Mouse (Mus musculus) small intestine, adult 2 months (tissue): ENCODE results near the gene Cdyl2.

Experiments
- CTCF ChIP-seq: fragments of 200-500 bp; IDR thresholded peaks from 2 replicates; pipeline ENCODE4 v1.5.1; 2012; ENCODE audit warnings: low read depth, mild to moderate bottlenecking, control low read depth, inconsistent platforms, low read length, moderate library complexity, mixed read lengths; ENCODE audit not compliant: insufficient replicate concordance, insufficient read length; ENCODE audit errors: extremely low read depth
- POLR2A ChIP-seq: fragments of 200-500 bp; IDR thresholded peaks from 2 replicates; pipeline ENCODE4 v1.6.1; 2012; ENCODE audit warnings: low read depth, mild to moderate bottlenecking, control low read depth, inconsistent platforms, low read length, moderate library complexity

GRCm38 (mm10) chr8:116731976-116732683 is 661 bp downstream of the Cdyl2 start:
- TF ChIP-seq CTCF (no peak), POLR2A (no peak)
